Mouse (Mus musculus) liver, adult 2 months (tissue): ENCODE results near the gene Adamts17. TPM values are rescaled to one million over a fixed set of nuclear protein-coding genes. Genes with fewer than 3 reads are reported as not detected.

ENCODE experiments used
- DNase-seq: peaks from one replicate; pipeline ENCODE4 v3.0.0-alpha.2; 2011; ENCODE audit warnings: low read depth, low spot score; ENCODE audit errors: extremely low read depth
- H3K27ac ChIP-seq: fragments of 200-500 bp; replicated peaks from 2 replicates; pipeline ENCODE4 v1.5.1; 2012; ENCODE audit warnings: low read depth, mild to moderate bottlenecking, control low read depth, inconsistent platforms, low read length; ENCODE audit not compliant: insufficient read depth
- H3K27me3 ChIP-seq: fragments of 200-500 bp; 2 replicates; pipeline ENCODE4 v1.6.1; 2012; ENCODE audit warnings: mild to moderate bottlenecking, moderate library complexity, low read length, inconsistent platforms; ENCODE audit not compliant: control insufficient read depth, insufficient read depth
- H3K36me3 ChIP-seq: fragments of 200-500 bp; 2 replicates; pipeline ENCODE4 v1.6.1; 2012; ENCODE audit warnings: low read length, inconsistent platforms; ENCODE audit not compliant: control insufficient read depth, insufficient read depth
- H3K4me1 ChIP-seq: fragments of 200-500 bp; 2 replicates; pipeline ENCODE4 v1.6.1; 2011; ENCODE audit warnings: low read length; ENCODE audit not compliant: control insufficient read depth, insufficient read depth
- H3K4me3 ChIP-seq: fragments of 200-500 bp; 2 replicates; pipeline ENCODE4 v1.5.1; 2011; ENCODE audit warnings: low read depth, mild to moderate bottlenecking, control low read depth, low read length, moderate library complexity; ENCODE audit not compliant: insufficient read depth
- H3K79me2 ChIP-seq: fragments of 200-500 bp; 2 replicates; pipeline ENCODE4 v1.6.1; 2012; ENCODE audit warnings: inconsistent platforms, mild to moderate bottlenecking, low read length, moderate library complexity; ENCODE audit not compliant: control insufficient read depth, insufficient read depth
- H3K9ac ChIP-seq: fragments of 200-500 bp; 2 replicates; pipeline ENCODE4 v1.6.1; 2012; ENCODE audit warnings: low read depth, mild to moderate bottlenecking, control low read depth, inconsistent platforms, low read length
- CTCF ChIP-seq: fragments of 200-500 bp; IDR thresholded peaks from 2 replicates; pipeline ENCODE4 v1.5.1; 2011; ENCODE audit warnings: low read depth, low read length, control low read depth
- POLR2A ChIP-seq: fragments of 200-500 bp; IDR thresholded peaks from 2 replicates; pipeline ENCODE4 v1.6.1; 2011; ENCODE audit warnings: low read length, control low read depth; ENCODE audit not compliant: insufficient read depth; ENCODE audit errors: extremely low read depth
- WGBS: fragments of 180-500 bp; shearing (Covaris S2); methylation state at CpG from one replicate; pipeline ENCODE4 v1.1.7; 2018; 5-methylcytosine and 5-hydroxymethylcytosine counted together
- polyA plus RNA-seq: library from polyadenylated mRNA; depleted of rRNA; stranded (reverse); fragments of >200 nt; gene quantifications from 2 replicates; pipeline ENCODE4 v1.2.3, GENCODE M21; 2012
- total RNA-seq: library from RNA; depleted of rRNA; stranded (reverse); fragments of >200 nt; gene quantifications from 2 replicates; pipeline ENCODE4 v1.2.3, GENCODE M21; 2014

Gene Adamts17
- total and polyA plus RNA-seq, 2 experiments, result 0.09 to 0.17 TPM

- Histone ChIP-seq H3K79me2 (no peaks in the 10 kb centered on the region), H3K9ac (no peak overlapping the region), H3K36me3 (no peaks in the 10 kb centered on the region), H3K4me3 (no peak overlapping the region), H3K4me1 (peaks cover 4% of the 10 kb centered on the region; the same call in 1 of the 2 replicates), H3K27me3 (no peaks in the 10 kb centered on the region), H3K27ac (no peak overlapping the region)
- 87% methylated on average over 4 of the region's 4 CpGs for WGBS
- TF ChIP-seq POLR2A, result no peak
- no peak for TF ChIP-seq CTCF
- DNase-seq, result no peak
These were observed 198.4 kb downstream of the Adamts17 start for GRCm38 (mm10) chr7:67037726-67038520.

GRCm38 (mm10) chr7:67039143-67039542 is 199.6 kb downstream of the Adamts17 start:
- peaks cover 4% of the 10 kb centered on the region; the same call in 1 of the 2 replicates for H3K4me1 ChIP-seq
- H3K27me3 ChIP-seq, result no peaks in the 10 kb centered on the region
- peak; percentile 57 for DNase-seq
- H3K4me3 ChIP-seq, result no peak overlapping the region
- no peak overlapping the region for H3K9ac ChIP-seq
- H3K36me3 ChIP-seq, result no peaks in the 10 kb centered on the region
- no peaks in the 10 kb centered on the region for H3K79me2 ChIP-seq
- no peak overlapping the region for H3K27ac ChIP-seq
- 28% methylated on average over 3 of the region's 3 CpGs for WGBS
- TF ChIP-seq POLR2A (no peak), CTCF (no peak)

- TF ChIP-seq CTCF (no peak), POLR2A (no peak)
- Histone ChIP-seq H3K27ac (no peak overlapping the region), H3K4me1 (peaks cover 2% of the 10 kb centered on the region; the same call in 1 of the 2 replicates), H3K79me2 (no peaks in the 10 kb centered on the region), H3K27me3 (no peaks in the 10 kb centered on the region), H3K9ac (no peak overlapping the region), H3K4me3 (no peak overlapping the region), H3K36me3 (no peaks in the 10 kb centered on the region)
- peak; percentile 66 for DNase-seq
- 63% methylated on average over 8 of the region's 8 CpGs for WGBS
These were observed 200.3 kb downstream of the Adamts17 start for GRCm38 (mm10) chr7:67039861-67040260.

- H3K27me3 ChIP-seq, result no peaks in the 10 kb centered on the region
- no peak overlapping the region for H3K27ac ChIP-seq
- 86% methylated on average over 3 of the region's 3 CpGs for WGBS
- H3K79me2 ChIP-seq, result no peaks in the 10 kb centered on the region
- peaks cover 2% of the 10 kb centered on the region; the same call in 1 of the 2 replicates for H3K4me1 ChIP-seq
- TF ChIP-seq CTCF (no peak), POLR2A (no peak)
- H3K9ac ChIP-seq, result no peak overlapping the region
- H3K4me3 ChIP-seq, result no peak overlapping the region
- no peak for DNase-seq
- H3K36me3 ChIP-seq, result no peaks in the 10 kb centered on the region
These were observed 202.2 kb downstream of the Adamts17 start for GRCm38 (mm10) chr7:67041685-67042084.

GRCm38 (mm10) chr7:67044121-67044817 is 204.7 kb downstream of the Adamts17 start:
- TF ChIP-seq POLR2A, result no peak
- TF ChIP-seq CTCF, result no peak
- Histone ChIP-seq H3K27me3 (no peaks in the 10 kb centered on the region), H3K36me3 (no peaks in the 10 kb centered on the region), H3K9ac (no peak overlapping the region), H3K27ac (no peak overlapping the region), H3K79me2 (no peaks in the 10 kb centered on the region), H3K4me3 (no peak overlapping the region), H3K4me1 (peaks cover 2% of the 10 kb centered on the region; the same call in 1 of the 2 replicates)
- WGBS, result 93% methylated on average over 15 of the region's 15 CpGs
- no peak for DNase-seq
